Comparison of ENCODE assay signal across 15 mouse cellular contexts in genomic region chr11:31843177-31843833, GRCm38 (mm10). TPM values are rescaled to one million over a fixed set of nuclear protein-coding genes. Genes with fewer than 3 reads are reported as not detected.
A peak's percentile ranks its signal among the peaks of the same experiment; 100 is the strongest.
DNase-seq lines count a peak whose midpoint lies in the region; ATAC-seq and TF ChIP-seq lines count a peak whose summit lies in the region.
"Had no signal": no experiment of that assay in that cellular context is flagged by ENCODE, and none has a peak within 500 bp of the region (broad histone marks: within the 10 kb centered on the region; RNA-seq: fewer than 3 reads in every experiment).

No protein-coding gene starts in this region.

- ATAC-seq in heart, embryonic 11.5 days (replicated peaks; ENCODE audit: insufficient number of reproducible peaks, low FRiP score, low TSS enrichment): no peak
- no peak for ATAC-seq in megakaryocyte, adult 5-6 weeks (ENCODE audit: poor library complexity, severe bottlenecking)
- ATAC-seq in liver, embryonic 11.5 days (replicated peaks; ENCODE audit: low FRiP score): peak; percentile 56
- peak; percentile 55; the same call in 1 of the 2 replicates for ATAC-seq in stomach, postnatal 0 days (ENCODE audit: low FRiP score, low TSS enrichment)
- no peak for ATAC-seq in cerebellum, adult (ENCODE audit: insufficient number of reproducible peaks, low FRiP score, low TSS enrichment)
- ATAC-seq: midbrain, embryonic 15.5 days; Patski had no signal

- no peak overlapping the region for H3K4me3 ChIP-seq in heart, embryonic 11.5 days (ENCODE audit: low read depth, low read length)
- peak overlapping the region; percentile 79 for H3K4me3 ChIP-seq in megakaryocyte, embryonic 14.5 days (replicated peaks)
- H3K4me3 ChIP-seq in liver, embryonic 11.5 days (ENCODE audit: low read depth, low read length): no peak overlapping the region
- no peak overlapping the region for H3K4me3 ChIP-seq in stomach, postnatal 0 days (ENCODE audit: low read depth, low read length)
- H3K4me3 ChIP-seq: embryonic facial prominence, embryonic 12.5 days; limb, embryonic 12.5 days; midbrain, embryonic 15.5 days had no signal

- no peak for TF ChIP-seq EP300 in stomach, postnatal 0 days (optimal IDR thresholded peaks at IDR 0.05)

- H3K4me1 ChIP-seq in heart, embryonic 11.5 days (ENCODE audit: control insufficient read depth, insufficient read depth, low read length): peaks cover 27% of the 10 kb centered on the region
- H3K4me1 ChIP-seq in megakaryocyte, embryonic 14.5 days: peaks cover 99% of the 10 kb centered on the region
- peaks cover 36% of the 10 kb centered on the region for H3K4me1 ChIP-seq in liver, embryonic 11.5 days (replicated peaks; ENCODE audit: control insufficient read depth, insufficient read depth, low read length)
- H3K4me1 ChIP-seq in stomach, postnatal 0 days (replicated peaks; ENCODE audit: control insufficient read depth, insufficient read depth): no peaks in the 10 kb centered on the region
- H3K4me1 ChIP-seq: limb, embryonic 12.5 days had no signal

- peak overlapping the region; percentile 90 for H3K27ac ChIP-seq in heart, embryonic 11.5 days (ENCODE audit: low read depth, low read length)
- peak overlapping the region; percentile 97 for H3K27ac ChIP-seq in liver, embryonic 11.5 days (ENCODE audit: low read depth, low read length)
- no peak overlapping the region for H3K27ac ChIP-seq in stomach, postnatal 0 days (replicated peaks)
- H3K27ac ChIP-seq: embryonic facial prominence, embryonic 12.5 days; limb, embryonic 12.5 days; midbrain, embryonic 15.5 days had no signal

- no peaks in the 10 kb centered on the region for H3K9me3 ChIP-seq in heart, embryonic 11.5 days (replicated peaks; ENCODE audit: control insufficient read depth, low read length)
- H3K9me3 ChIP-seq in megakaryocyte, embryonic 14.5 days: no peaks in the 10 kb centered on the region
- no peaks in the 10 kb centered on the region for H3K9me3 ChIP-seq in liver, embryonic 11.5 days (ENCODE audit: control insufficient read depth, low read length)
- no peaks in the 10 kb centered on the region for H3K9me3 ChIP-seq in stomach, postnatal 0 days (ENCODE audit: control insufficient read depth, low read length)
- H3K9me3 ChIP-seq: embryonic facial prominence, embryonic 12.5 days; limb, embryonic 12.5 days; midbrain, embryonic 15.5 days had no signal

- H3K36me3 ChIP-seq in heart, embryonic 11.5 days (ENCODE audit: control insufficient read depth, insufficient read depth, low read length): no peaks in the 10 kb centered on the region
- no peaks in the 10 kb centered on the region for H3K36me3 ChIP-seq in megakaryocyte, embryonic 14.5 days (replicated peaks; ENCODE audit: low read length)
- no peaks in the 10 kb centered on the region for H3K36me3 ChIP-seq in liver, embryonic 11.5 days (ENCODE audit: control insufficient read depth, insufficient read depth, low read length)
- H3K36me3 ChIP-seq in stomach, postnatal 0 days (ENCODE audit: control insufficient read depth, insufficient read depth, low read length): no peaks in the 10 kb centered on the region
- H3K36me3 ChIP-seq: embryonic facial prominence, embryonic 12.5 days; limb, embryonic 12.5 days; midbrain, embryonic 15.5 days had no signal

- 0 out of 2 replicates have a peak overlapping the region, but pooled peaks have one; percentile 52 for H3K9ac ChIP-seq in heart, embryonic 11.5 days (ENCODE audit: low read depth, low read length)
- peak overlapping the region; percentile 64 for H3K9ac ChIP-seq in liver, embryonic 11.5 days (ENCODE audit: low read depth, low read length)
- H3K9ac ChIP-seq in stomach, postnatal 0 days (ENCODE audit: low read length): no peak overlapping the region
- H3K9ac ChIP-seq: embryonic facial prominence, embryonic 12.5 days; limb, embryonic 12.5 days; midbrain, embryonic 15.5 days had no signal

- 79% methylated on average over 7 of the region's 7 CpGs for WGBS in heart, embryonic 11.5 days (ENCODE audit: insufficient replicate concordance)
- WGBS in liver, embryonic 11.5 days: 68% methylated on average over 7 of the region's 7 CpGs
- WGBS in stomach, postnatal 0 days: 83% methylated on average over 7 of the region's 7 CpGs

- no peaks in the 10 kb centered on the region for H3K27me3 ChIP-seq in heart, embryonic 11.5 days (ENCODE audit: control insufficient read depth, insufficient read depth, low read length)
- no peaks in the 10 kb centered on the region for H3K27me3 ChIP-seq in megakaryocyte, embryonic 14.5 days (replicated peaks)
- no peaks in the 10 kb centered on the region for H3K27me3 ChIP-seq in liver, embryonic 11.5 days (replicated peaks; ENCODE audit: control insufficient read depth, insufficient read depth, low read length)
- no peaks in the 10 kb centered on the region for H3K27me3 ChIP-seq in stomach, postnatal 0 days (ENCODE audit: control insufficient read depth, insufficient read depth, low read length)
- H3K27me3 ChIP-seq: embryonic facial prominence, embryonic 12.5 days; limb, embryonic 12.5 days; midbrain, embryonic 15.5 days; Patski had no signal

- no peak for TF ChIP-seq CTCF in stomach, postnatal 0 days (IDR thresholded peaks at IDR 0.05; ENCODE audit: low read depth)

- peak overlapping the region; percentile 19; the same call in 1 of the 2 replicates for H3K4me2 ChIP-seq in heart, embryonic 11.5 days
- peak overlapping the region; percentile 40 for H3K4me2 ChIP-seq in liver, embryonic 11.5 days
- no peak overlapping the region for H3K4me2 ChIP-seq in stomach, postnatal 0 days (replicated peaks; ENCODE audit: low read depth)
- H3K4me2 ChIP-seq: embryonic facial prominence, embryonic 12.5 days; limb, embryonic 12.5 days; midbrain, embryonic 15.5 days had no signal

- no peak for DNase-seq in heart, adult 11 months
- DNase-seq in liver, embryonic 11.5 days (ENCODE audit: low spot score): no peak
- no peak for DNase-seq in stomach, postnatal 0 days (ENCODE audit: low spot score)
- DNase-seq in left cerebral cortex, adult 18-20 months (ENCODE audit: low spot score in 2 of 2): no peak
- DNase-seq: cerebellum, postnatal 36 days; lung, postnatal 14 days; right cerebral cortex, postnatal 14 days had no signal

RNA-seq across cellular contexts. Expression of gene Cpeb4, which starts 28.7 kb away (rescaled TPM):
- polyA plus RNA-seq in heart, embryonic 11.5 days (2014; fragmentation: Nextera tagmentation; extraction: Ambion mirVana): 15.5 and 18.9 TPM in 2 replicates
- 3.9 and 4.8 TPM in 2 replicates for polyA plus RNA-seq in megakaryocyte, embryonic 14.5 days (2012; ENCODE audit: insufficient read depth, low replicate concordance)
- 25.3 and 27.1 TPM in 2 replicates for total RNA-seq in megakaryocyte, adult 5-6 weeks (2015)
- 17.7 and 22.8 TPM in 2 replicates for total RNA-seq in megakaryocyte, adult 5-6 weeks (2017)
- 14.4 and 15.8 TPM in 2 replicates for polyA plus RNA-seq in liver, embryonic 11.5 days (2014; fragmentation: Nextera tagmentation; extraction: Ambion mirVana)
- polyA plus RNA-seq in stomach, postnatal 0 days (2015; fragmentation: Nextera tagmentation; extraction: Ambion mirVana): 5.7 and 6.1 TPM in 2 replicates
- total RNA-seq in left cerebral cortex, adult 18-20 months (2021): 100 to 1,000 TPM; 145 to 152 TPM

Comparison
In these comparisons a context has a peak if more than half of its experiments do, and no peak if none do; other contexts are left out.
1. ATAC-seq: peak in liver, embryonic 11.5 days (single experiment) and stomach, postnatal 0 days (single experiment); none in heart, embryonic 11.5 days (single experiment), megakaryocyte, adult 5-6 weeks (single experiment) and cerebellum, adult (single experiment).